Mouse (Mus musculus): ENCODE results near the gene Lrrc8d. TPM values are rescaled to one million over a fixed set of nuclear protein-coding genes. Genes with fewer than 3 reads are reported as not detected.

Gene Lrrc8d
- polyA plus RNA-seq, 1 experiment from 2014 or later, result 8.3 TPM

Other genes starting within 250 kb of the Lrrc8d start
- gene Lrrc8c, start 180.6 kb upstream of the Lrrc8d start, polyA plus RNA-seq (2014; fragmentation: Nextera tagmentation; extraction: Ambion mirVana), result 32.5 and 33.5 TPM in 2 replicates
- gene Zfp326, start 176.6 kb downstream of the Lrrc8d start, polyA plus RNA-seq (2014; fragmentation: Nextera tagmentation; extraction: Ambion mirVana), result 16.9 and 32.0 TPM in 2 replicates